Comparison of ENCODE assay signal across 9 mouse cellular contexts in genomic region chr13:93674131-93674561, GRCm38 (mm10). TPM values are rescaled to one million over a fixed set of nuclear protein-coding genes. Genes with fewer than 3 reads are reported as not detected.
DNase-seq lines count a peak whose midpoint lies in the region; ATAC-seq and TF ChIP-seq lines count a peak whose summit lies in the region.
"Had no signal": no experiment of that assay in that cellular context is flagged by ENCODE, and none has a peak within 500 bp of the region (broad histone marks: within the 10 kb centered on the region; RNA-seq: fewer than 3 reads in every experiment).

TSS of gene Bhmt2 (minus strand) at chr13:93674302.
TSS of gene Dmgdh (plus strand) at chr13:93674433.

- H3K27me3 ChIP-seq in embryonic facial prominence, embryonic 11.5 days (ENCODE audit: control insufficient read depth, insufficient read depth, low read length): peaks cover 4% of the 10 kb centered on the region; the same call in 1 of the 2 replicates
- peaks cover 11% of the 10 kb centered on the region; the same call in 1 of the 2 replicates for H3K27me3 ChIP-seq in kidney, embryonic 14.5 days (ENCODE audit: control insufficient read depth, insufficient read depth, low read length)
- H3K27me3 ChIP-seq in midbrain, embryonic 10.5 days (ENCODE audit: low read depth, poor library complexity, severe bottlenecking): peaks cover 19% of the 10 kb centered on the region

- no peaks in the 10 kb centered on the region for H3K9me3 ChIP-seq in embryonic facial prominence, embryonic 11.5 days (replicated peaks; ENCODE audit: control insufficient read depth, low read length)
- no peaks in the 10 kb centered on the region for H3K9me3 ChIP-seq in kidney, embryonic 14.5 days (ENCODE audit: control insufficient read depth, low read length)
- H3K9me3 ChIP-seq in midbrain, embryonic 10.5 days (replicated peaks): no peaks in the 10 kb centered on the region

- H3K4me2 ChIP-seq in embryonic facial prominence, embryonic 11.5 days (ENCODE audit: low read depth, low read length): peak within 1 kb of the TSS; percentile 30
- H3K4me2 ChIP-seq in kidney, embryonic 14.5 days (replicated peaks; ENCODE audit: low read depth, low read length): peak within 1 kb of the TSS; percentile 35

- peak; percentile 23 for DNase-seq in adrenal gland, postnatal 10 days
- no peak for DNase-seq in adrenal gland, postnatal 25 days
- DNase-seq in embryonic facial prominence, embryonic 11.5 days (ENCODE audit: low spot score): no peak
- no peak for DNase-seq in midbrain, embryonic 10.5 days (ENCODE audit: low spot score)
- DNase-seq in cerebellum, postnatal 4 days (ENCODE audit: low spot score in 2 of 2): no peak
- no peak for DNase-seq in layer of hippocampus, adult 2 months (ENCODE audit: low spot score in 2 of 2)
- no peak for DNase-seq in c-Kit-positive CD71-positive TER-119-positive erythroid progenitor cells, embryonic 14.5 days (ENCODE audit: low spot score)
- DNase-seq: gastrocnemius, postnatal 14 days had no signal

- H3K9ac ChIP-seq in embryonic facial prominence, embryonic 11.5 days (replicated peaks; ENCODE audit: low read length): no peak within 1 kb of the TSS; the same call in 1 of the 2 replicates
- H3K9ac ChIP-seq in kidney, embryonic 14.5 days (ENCODE audit: low read depth, low read length): peak within 1 kb of the TSS; percentile 7; the same call in 1 of the 2 replicates

- ATAC-seq in embryonic facial prominence, embryonic 11.5 days (replicated peaks; ENCODE audit: insufficient number of reproducible peaks, low FRiP score, low TSS enrichment, low read depth): no peak
- ATAC-seq in kidney, embryonic 14.5 days (ENCODE audit: low FRiP score, low TSS enrichment): peak; percentile 75; the same call in 1 of the 2 replicates

- no peak for TF ChIP-seq CTCF in layer of hippocampus, adult 2 months (conservative IDR thresholded peaks at IDR 0.05)

- H3K36me3 ChIP-seq in embryonic facial prominence, embryonic 11.5 days (replicated peaks; ENCODE audit: control insufficient read depth, insufficient read depth, low read depth, low read length): no peaks in the 10 kb centered on the region
- H3K36me3 ChIP-seq in kidney, embryonic 14.5 days (ENCODE audit: control insufficient read depth, insufficient read depth, low read length): no peaks in the 10 kb centered on the region
- no peaks in the 10 kb centered on the region for H3K36me3 ChIP-seq in midbrain, embryonic 10.5 days

- WGBS in embryonic facial prominence, embryonic 11.5 days: 6% methylated on average over 24 of the region's 31 CpGs
- 9% methylated on average over 30 of the region's 31 CpGs for WGBS in kidney, embryonic 14.5 days
- WGBS in midbrain, embryonic 10.5 days: 9% methylated on average over 31 of the region's 31 CpGs

- H3K27ac ChIP-seq in embryonic facial prominence, embryonic 11.5 days (replicated peaks; ENCODE audit: low read depth, low read length): no peak within 1 kb of the TSS
- no peak within 1 kb of the TSS for H3K27ac ChIP-seq in kidney, embryonic 14.5 days (ENCODE audit: low read depth, low read length)
- no peak within 1 kb of the TSS for H3K27ac ChIP-seq in midbrain, embryonic 10.5 days (replicated peaks)
- H3K27ac ChIP-seq in layer of hippocampus, adult 2 months: no peak within 1 kb of the TSS

- 0 out of 2 replicates have a peak within 1 kb of the TSS, but pooled peaks have one; percentile 8 for H3K4me3 ChIP-seq in embryonic facial prominence, embryonic 11.5 days (ENCODE audit: low read depth, low read length)
- H3K4me3 ChIP-seq in kidney, embryonic 14.5 days (ENCODE audit: low read length): peak within 1 kb of the TSS; percentile 23
- H3K4me3 ChIP-seq in midbrain, embryonic 10.5 days: peak within 1 kb of the TSS; percentile 47
- H3K4me3 ChIP-seq in layer of hippocampus, adult 2 months: no peak within 1 kb of the TSS

- no peaks in the 10 kb centered on the region for H3K4me1 ChIP-seq in embryonic facial prominence, embryonic 11.5 days (ENCODE audit: control insufficient read depth, insufficient read depth, low read length)
- H3K4me1 ChIP-seq in kidney, embryonic 14.5 days (ENCODE audit: control insufficient read depth, insufficient read depth, low read length): no peaks in the 10 kb centered on the region; the same call in 1 of the 2 replicates
- H3K4me1 ChIP-seq in midbrain, embryonic 10.5 days: peaks cover 9% of the 10 kb centered on the region

RNA-seq across cellular contexts. Expression of gene Bhmt2, which starts in this region (rescaled TPM):
- total RNA-seq in adrenal gland, postnatal 10 days (2021): 10 to 100 TPM in 1 of 2 experiments, 1 to 10 TPM in 1; 9.8 to 24.3 TPM
- total RNA-seq in adrenal gland, postnatal 25 days (2021): 2.3 TPM in 1 of 2 replicates, not detected in the other
- not detected in 2 replicates for polyA plus RNA-seq in embryonic facial prominence, embryonic 11.5 days (2014; fragmentation: Nextera tagmentation; extraction: Ambion mirVana)
- polyA plus RNA-seq in kidney, embryonic 14.5 days (2014; fragmentation: Nextera tagmentation; extraction: Ambion mirVana): 0.66 and 0.96 TPM in 2 replicates
- not detected in 2 replicates for polyA plus RNA-seq in midbrain, embryonic 10.5 days (2016; fragmentation: Nextera tagmentation; extraction: Ambion mirVana)
- total RNA-seq in layer of hippocampus, adult 2 months (2021): under 1 TPM; 0.37 to 0.49 TPM
- total RNA-seq: gastrocnemius, postnatal 14 days had no signal

RNA-seq across cellular contexts. Expression of gene Dmgdh, which starts in this region (rescaled TPM):
- 10 to 100 TPM; 14.5 to 33.2 TPM for total RNA-seq in adrenal gland, postnatal 10 days (2021)
- total RNA-seq in adrenal gland, postnatal 25 days (2021): 1.9 TPM in 1 of 2 replicates, not detected in the other
- 0.07 TPM in 1 of 2 replicates, not detected in the other for polyA plus RNA-seq in embryonic facial prominence, embryonic 11.5 days (2014; fragmentation: Nextera tagmentation; extraction: Ambion mirVana)
- 0.13 and 0.28 TPM in 2 replicates for polyA plus RNA-seq in kidney, embryonic 14.5 days (2014; fragmentation: Nextera tagmentation; extraction: Ambion mirVana)
- 0.05 and 0.09 TPM in 2 replicates for polyA plus RNA-seq in midbrain, embryonic 10.5 days (2016; fragmentation: Nextera tagmentation; extraction: Ambion mirVana)
- total RNA-seq in layer of hippocampus, adult 2 months (2021): under 1 TPM; 0.12 to 0.28 TPM
- total RNA-seq: gastrocnemius, postnatal 14 days had no signal

Comparison
In these comparisons a context has a peak if more than half of its experiments do, and no peak if none do; other contexts are left out.
1. Peak in ATAC-seq, H3K4me3 ChIP-seq, H3K9ac ChIP-seq and H3K4me2 ChIP-seq in kidney, embryonic 14.5 days; RNA of the genes that start here not detected or under 1 TPM.